Mouse (Mus musculus) CH12.LX (cell line): ENCODE measurements at regions not wholly inside any gene's neighbourhood (a gene's known extent, or its start where the extent isn't known, plus 50 kb on each side); places are given as distances from the start of the nearest gene placed in this dataset.

Experiments used
- DNase-seq: peaks from one replicate; pipeline ENCODE4 v3.0.0-alpha.2; 2013; ENCODE audit errors: extremely low read depth
- H3K27ac ChIP-seq: 2 replicates; pipeline ENCODE4 v1.5.1; 2012; ENCODE audit warnings: low read depth, mild to moderate bottlenecking, control low read depth, moderate library complexity; ENCODE audit not compliant: insufficient read depth
- H3K27me3 ChIP-seq: replicated peaks from 2 replicates; pipeline ENCODE3; 2012; ENCODE audit warnings: inconsistent platforms
- H3K36me3 ChIP-seq, 2 experiments: replicated peaks in 1 of 2; 2 replicates each; pipeline versions ENCODE3 to v1.6.1; 2012; ENCODE audit warnings: inconsistent platforms in 1 of 2, low read length in 1 of 2, mild to moderate bottlenecking in 1 of 2, mixed read lengths in 1 of 2, moderate library complexity in 1 of 2; ENCODE audit not compliant: control insufficient read depth in 1 of 2, insufficient read depth in 1 of 2
- H3K4me1 ChIP-seq, 2 experiments: 2 replicates each; pipeline ENCODE4 v1.6.1; 2012; ENCODE audit warnings: inconsistent platforms in 1 of 2, moderate library complexity in 1 of 2; ENCODE audit not compliant: insufficient read depth in 2 of 2, control insufficient read depth in 1 of 2
- H3K4me2 ChIP-seq: 2 replicates; pipeline ENCODE4 v1.6.1; 2012; ENCODE audit warnings: low read depth, mild to moderate bottlenecking, control low read depth; ENCODE audit not compliant: poor library complexity, insufficient read depth, severe bottlenecking
- H3K4me3 ChIP-seq, 3 experiments: fragments of 150-350 bp in 1 of 3; sonication (generic) in 1 of 3; replicated peaks in 1 of 3; 2 replicates each; pipeline versions ENCODE3 to v1.5.1; 2011 to 2012; ENCODE audit warnings: low read depth in 2 of 3, low read length in 2 of 3, mild to moderate bottlenecking in 2 of 3, moderate library complexity in 2 of 3, control low read depth in 1 of 3, improper control_type of control experiment in 1 of 3, inconsistent platforms in 1 of 3, mixed read lengths in 1 of 3; ENCODE audit not compliant: poor library complexity in 1 of 3
- H3K79me2 ChIP-seq: replicated peaks from 2 replicates; pipeline ENCODE4 v1.6.1; 2012; ENCODE audit warnings: mild to moderate bottlenecking, moderate library complexity; ENCODE audit not compliant: control insufficient read depth, poor library complexity, insufficient read depth, severe bottlenecking; ENCODE audit errors: extremely low read depth
- H3K9ac ChIP-seq: 2 replicates; pipeline ENCODE4 v1.6.1; 2012; ENCODE audit warnings: low read depth, mild to moderate bottlenecking, control low read depth, moderate library complexity; ENCODE audit not compliant: insufficient read depth
- H3K9me3 ChIP-seq: replicated peaks from 2 replicates; pipeline ENCODE3; 2012; ENCODE audit warnings: low read length, inconsistent platforms, mixed read lengths
- BHLHE40 ChIP-seq: IDR thresholded peaks from 2 replicates; pipeline ENCODE4 v1.6.1; 2011; ENCODE audit warnings: mild to moderate bottlenecking, low read depth, low read length, improper control_type of control experiment
- E2F4 ChIP-seq: IDR thresholded peaks from 2 replicates; pipeline ENCODE4 v1.6.1; 2011; ENCODE audit warnings: low read depth, low read length, improper control_type of control experiment; ENCODE audit not compliant: insufficient replicate concordance
- EP300 ChIP-seq: IDR thresholded peaks from 2 replicates; pipeline ENCODE4 v1.6.1; 2011; ENCODE audit warnings: low read length, improper control_type of control experiment
- HCFC1 ChIP-seq: IDR thresholded peaks from 2 replicates; pipeline ENCODE4 v1.6.1; 2012; ENCODE audit warnings: low read depth, mild to moderate bottlenecking, inconsistent platforms, low read length, improper control_type of control experiment
- JUND ChIP-seq: conservative IDR thresholded peaks from 2 replicates; pipeline ENCODE4 v1.6.1; 2011; ENCODE audit warnings: low read depth, low read length, improper control_type of control experiment
- MAFK ChIP-seq: IDR thresholded peaks from 2 replicates; pipeline ENCODE4 v1.6.1; 2011; ENCODE audit warnings: low read length, improper control_type of control experiment; ENCODE audit not compliant: insufficient replicate concordance
- MAX ChIP-seq: IDR thresholded peaks from 2 replicates; pipeline ENCODE4 v1.6.1; 2011; ENCODE audit warnings: low read length, improper control_type of control experiment
- MAZ ChIP-seq: IDR thresholded peaks from 2 replicates; pipeline ENCODE4 v1.6.1; 2012; ENCODE audit warnings: low read depth, mild to moderate bottlenecking, inconsistent platforms, low read length, improper control_type of control experiment, moderate library complexity
- MEF2A ChIP-seq: IDR thresholded peaks from 2 replicates; pipeline ENCODE4 v1.6.1; 2014; ENCODE audit warnings: low read depth, mild to moderate bottlenecking, inconsistent platforms, low read length, improper control_type of control experiment, borderline replicate concordance
- MXI1 ChIP-seq: IDR thresholded peaks from 2 replicates; pipeline ENCODE4 v1.6.1; 2011; ENCODE audit warnings: mild to moderate bottlenecking, low read depth, low read length, improper control_type of control experiment
- NELFE ChIP-seq: IDR thresholded peaks from 2 replicates; pipeline ENCODE4 v1.6.1; 2011; ENCODE audit warnings: low read depth, low read length, improper control_type of control experiment
- POLR2A ChIP-seq: IDR thresholded peaks from 2 replicates; pipeline ENCODE4 v1.6.1; 2011; ENCODE audit warnings: low read depth, mild to moderate bottlenecking, improper control_type of control experiment, low read length
- POLR2AphosphoS2 ChIP-seq: IDR thresholded peaks from 2 replicates; pipeline ENCODE4 v1.6.1; 2011; ENCODE audit warnings: low read depth, low read length, improper control_type of control experiment
- RCOR1 ChIP-seq: conservative IDR thresholded peaks from 2 replicates; pipeline ENCODE4 v1.6.1; 2012; ENCODE audit warnings: low read depth, mild to moderate bottlenecking, inconsistent platforms, low read length, improper control_type of control experiment
- ZC3H11A ChIP-seq: IDR thresholded peaks from 2 replicates; pipeline ENCODE4 v1.6.1; 2012; ENCODE audit warnings: low read depth, mild to moderate bottlenecking, inconsistent platforms, low read length, improper control_type of control experiment
- ZNF384 ChIP-seq: IDR thresholded peaks from 2 replicates; pipeline ENCODE4 v1.6.1; 2012; ENCODE audit warnings: low read depth, low read length, improper control_type of control experiment, inconsistent platforms
- dilution Hi-C: fragments of 300-500 bp; cut with MboI; formaldehyde crosslinking; loops from 2 replicates; pipeline ENCODE4 v1.14.3; 2020; ENCODE audit warnings: low sequenced_read_pairs; ENCODE audit not compliant: extremely low pct_unique_long_range_greater_than_20kb, extremely low pct_ligation_motif_present
- in situ Hi-C: fragments of 300-500 bp; cut with MboI; formaldehyde crosslinking; loops from 3 replicates; pipeline ENCODE4 v1.14.3; 2019; ENCODE audit warnings: low sequenced_read_pairs, low pct_ligation_motif_present, low pct_unique_long_range_greater_than_20kb, mixed read lengths

DNA sequence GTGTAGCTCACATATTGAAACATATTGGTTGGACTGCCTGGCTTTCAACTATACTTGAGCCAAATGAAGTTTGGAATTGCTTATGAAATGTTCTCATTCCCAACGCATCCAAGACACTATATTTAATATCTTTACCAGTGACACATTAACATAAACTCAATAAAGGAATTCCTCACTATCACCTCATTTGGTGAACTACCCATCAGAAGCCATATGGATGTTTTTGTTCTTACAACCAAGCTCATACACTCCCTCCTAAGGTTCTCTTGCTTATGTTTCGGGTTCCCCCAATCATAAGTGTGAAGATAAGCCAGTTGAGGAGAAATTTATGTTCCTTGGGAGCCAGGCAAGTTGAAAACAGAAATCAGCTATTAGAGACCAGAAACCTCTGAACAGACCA, 89.1 kb downstream of the Car2 start:
- Histone ChIP-seq H3K27ac (no peak overlapping the region), H3K4me3 (no peak overlapping the region), H3K9me3 (no peaks in the 10 kb centered on the region), H3K27me3 (no peaks in the 10 kb centered on the region), H3K79me2 (no peaks in the 10 kb centered on the region), H3K9ac (no peak overlapping the region), H3K4me2 (no peak overlapping the region), H3K4me1 (no peaks in the 10 kb centered on the region), H3K36me3 (no peaks in the 10 kb centered on the region)
- DNase-seq = no peak
- dilution Hi-C loops = no loop called here
- TF ChIP-seq MAFK (no peak), ZNF384 (no peak), POLR2AphosphoS2 (no peak), BHLHE40 (no peak)
- in situ Hi-C loops = no loop called here

DNA sequence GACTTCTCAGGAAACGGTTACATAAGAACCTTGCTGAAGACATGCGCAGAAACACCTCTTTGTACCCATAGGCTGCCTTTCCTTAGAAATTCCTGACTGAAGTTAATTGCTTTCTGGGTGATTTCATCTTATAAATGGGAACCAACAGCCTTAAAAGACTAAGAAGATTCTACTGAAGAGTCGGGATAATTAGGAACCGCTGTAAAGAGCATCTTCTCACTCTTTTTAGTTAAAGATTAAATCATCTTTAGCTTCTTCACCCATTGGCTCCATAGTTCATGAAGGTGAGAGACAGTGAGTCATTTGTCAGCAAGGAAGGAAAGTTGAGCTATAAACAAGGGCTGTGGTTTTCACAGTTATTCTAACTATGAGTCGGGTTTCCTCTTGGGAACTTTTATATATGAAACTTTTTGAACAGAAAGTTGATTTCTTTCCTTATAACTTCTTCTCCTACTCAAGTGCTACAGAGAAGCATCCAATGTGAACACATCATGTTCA, 93.1 kb downstream of the Car2 start:
- no peaks in the 10 kb centered on the region for H3K79me2 ChIP-seq
- dilution Hi-C loops (no loop called here), in situ Hi-C loops (no loop called here)
- no peak for TF ChIP-seq HCFC1
- no peak for TF ChIP-seq NELFE
- TF ChIP-seq POLR2AphosphoS2 = no peak
- no peak for TF ChIP-seq JUND
- TF ChIP-seq MAX = no peak
- no peak for TF ChIP-seq MEF2A
- TF ChIP-seq E2F4 = no peak
- TF ChIP-seq POLR2A = no peak
- TF ChIP-seq MXI1 = no peak
- no peak for TF ChIP-seq RCOR1
- no peak for TF ChIP-seq EP300
- TF ChIP-seq ZC3H11A = no peak
- TF ChIP-seq MAFK = no peak
- no peak for TF ChIP-seq MAZ
- no peak overlapping the region for H3K4me2 ChIP-seq
- H3K27me3 ChIP-seq = no peaks in the 10 kb centered on the region
- DNase-seq = no peak
- no peak overlapping the region for H3K9ac ChIP-seq
- H3K9me3 ChIP-seq = no peaks in the 10 kb centered on the region
- no peak overlapping the region for H3K27ac ChIP-seq
- no peaks in the 10 kb centered on the region for H3K36me3 ChIP-seq
- H3K4me1 ChIP-seq = no peaks in the 10 kb centered on the region
- no peak overlapping the region for H3K4me3 ChIP-seq
